Mouse (Mus musculus): ENCODE data around the gene Zfp804a.

The Zfp804a gene

GRCm38 (mm10) chr2:82253382-82253781 lies 200.4 kb downstream of the Zfp804a start:
- no peak for DNase-seq (ENCODE audit: low read depth, low spot score)

GRCm38 (mm10) chr2:82282591-82283269 lies 229.7 kb downstream of the Zfp804a start:
- no peak for DNase-seq (ENCODE audit: low read depth, low spot score)

DNA sequence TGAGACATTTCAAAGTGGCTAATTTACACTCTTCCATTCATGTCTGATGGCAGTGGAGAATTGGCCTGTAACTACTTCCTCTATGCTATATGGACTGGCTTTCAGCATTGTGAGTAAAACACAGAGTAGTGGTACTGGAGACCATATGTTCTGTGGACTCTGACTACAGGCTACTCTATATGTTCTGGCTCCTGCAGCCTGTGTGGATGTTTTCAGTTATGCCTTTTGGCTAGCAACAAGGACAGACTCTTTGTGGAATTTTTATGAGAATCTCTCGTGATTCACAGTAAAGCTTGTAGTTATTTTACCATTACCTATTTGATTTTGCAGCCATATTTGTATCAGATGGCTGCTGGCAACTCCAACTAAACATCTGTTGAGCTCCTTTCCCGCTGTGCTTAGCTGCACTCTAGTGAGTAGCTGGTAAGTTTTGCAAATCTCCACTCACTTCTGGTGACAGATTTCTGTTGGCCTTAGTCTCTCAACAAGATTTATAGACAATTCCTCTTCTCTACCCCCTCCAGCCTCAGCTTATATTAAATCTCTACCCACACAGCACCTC lies 242.0 kb downstream of the Zfp804a start:
- no peak for DNase-seq (ENCODE audit: low read depth, low spot score)
